Mouse (Mus musculus) kidney, postnatal 0 days (tissue): ENCODE data around the gene Cfap44. TPM values are rescaled to one million over a fixed set of nuclear protein-coding genes. Genes with fewer than 3 reads are reported as not detected.

Source experiments
- ATAC-seq: fragments of 200-750 bp; cut with Nextera tagmentation; replicated peaks from 2 replicates; pipeline ENCODE4 v1.8.0; 2017; ENCODE audit warnings: low read depth, moderate number of reproducible peaks, moderate TSS enrichment, moderate library complexity; ENCODE audit not compliant: low FRiP score
- DNase-seq: peaks from one replicate; pipeline ENCODE4 v3.0.0-alpha.2; 2016; ENCODE audit warnings: low spot score
- H3K27ac ChIP-seq: fragments of 300-500 bp; sonication (generic); 2 replicates; pipeline ENCODE4 v1.5.1; 2014; ENCODE audit warnings: mild to moderate bottlenecking
- H3K27me3 ChIP-seq: fragments of 300-500 bp; sonication (generic); 2 replicates; pipeline ENCODE4 v1.6.1; 2014; ENCODE audit warnings: low read length, mixed read lengths; ENCODE audit not compliant: insufficient read depth
- H3K36me3 ChIP-seq: fragments of 300-500 bp; sonication (generic); 2 replicates; pipeline ENCODE4 v1.6.1; 2014; ENCODE audit warnings: low read length, mixed read lengths; ENCODE audit not compliant: insufficient read depth
- H3K4me1 ChIP-seq: fragments of 300-500 bp; sonication (generic); replicated peaks from 2 replicates; pipeline ENCODE4 v1.6.1; 2014; ENCODE audit warnings: antibody characterized with exemption, low read length, mixed read lengths; ENCODE audit not compliant: insufficient read depth
- H3K4me2 ChIP-seq: fragments of 300-500 bp; sonication (generic); 2 replicates; pipeline ENCODE4 v1.6.1; 2014; ENCODE audit warnings: mild to moderate bottlenecking, low read length, moderate library complexity, mixed read lengths
- H3K4me3 ChIP-seq: fragments of 300-500 bp; sonication (generic); replicated peaks from 2 replicates; pipeline ENCODE4 v1.5.1; 2014; ENCODE audit warnings: low read depth, low read length
- H3K9ac ChIP-seq: fragments of 300-500 bp; sonication (generic); 2 replicates; pipeline ENCODE4 v1.6.1; 2014; ENCODE audit warnings: low read depth, low read length
- H3K9me3 ChIP-seq: fragments of 300-500 bp; sonication (generic); replicated peaks from 2 replicates; pipeline ENCODE4 v1.6.1; 2016; ENCODE audit warnings: low read length, inconsistent platforms, mixed read lengths
- CTCF ChIP-seq: IDR thresholded peaks from 2 replicates; pipeline ENCODE4 v1.5.1; 2016; ENCODE audit warnings: antibody characterized with exemption, low read depth, mild to moderate bottlenecking, moderate library complexity
- WGBS: fragments of 180-500 bp; shearing (Covaris S2); extraction: QIAGEN DNeasy Blood & Tissue Kit; methylation state at CpG from one replicate; pipeline ENCODE4 v1.1.7; 2014; 5-methylcytosine and 5-hydroxymethylcytosine counted together
- polyA plus RNA-seq: library from polyadenylated mRNA; unstranded; fragments of >200 nt; fragmentation: Nextera tagmentation; extraction: Ambion mirVana; gene quantifications from 2 replicates; pipeline ENCODE4 v1.2.1, GENCODE M21; 2015

The Cfap44 gene
- polyA plus RNA-seq, 1 experiment from 2014 or later = 0.53 TPM

DNA sequence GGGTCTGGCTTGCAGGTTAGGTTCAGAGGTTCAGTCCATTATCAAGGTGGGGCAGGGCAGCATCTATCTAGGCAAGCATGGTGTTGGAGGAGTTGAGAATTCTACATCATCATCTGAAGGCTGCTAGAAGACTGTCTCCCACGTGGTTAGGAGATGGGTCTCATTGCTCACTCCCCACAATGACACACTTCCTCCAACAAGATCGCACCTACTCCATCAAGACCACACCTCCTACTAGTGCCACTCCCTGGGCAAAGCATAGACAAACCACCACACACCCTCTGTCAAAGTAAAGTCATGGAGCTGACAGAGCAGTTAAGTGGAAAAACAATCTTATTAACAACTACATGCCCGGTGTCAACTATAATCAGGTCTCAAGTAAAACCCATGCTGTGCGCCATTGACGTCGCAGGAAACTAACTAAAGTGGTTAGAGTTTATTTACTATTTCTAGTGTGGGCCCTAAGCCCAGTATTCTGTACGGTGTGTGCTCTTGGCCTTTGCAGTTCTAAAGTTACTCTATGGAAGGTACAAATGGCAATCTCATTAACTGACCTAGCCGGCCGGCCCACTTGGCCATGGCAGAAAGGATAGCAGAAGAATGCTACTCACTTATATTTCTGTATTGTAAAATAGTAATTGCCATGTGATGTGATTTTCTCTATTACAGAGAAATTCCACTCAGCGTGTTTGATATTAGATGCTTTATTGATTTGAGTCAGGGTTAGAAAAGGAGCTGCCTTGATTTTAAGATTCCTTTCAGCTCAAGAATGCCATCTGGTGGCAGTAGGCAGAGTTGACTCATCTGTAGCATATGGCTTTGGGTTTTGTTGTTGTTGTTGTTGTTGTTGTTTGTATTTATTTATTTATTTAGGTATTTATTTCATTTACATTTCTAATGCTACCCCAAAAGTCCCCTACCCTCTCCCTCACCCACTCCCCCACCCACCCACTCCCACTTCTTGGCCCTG, 32.4 kb upstream of the Cfap44 start:
- DNase-seq = peak; percentile 66
- no peak overlapping the region for H3K9ac ChIP-seq
- no peaks in the 10 kb centered on the region for H3K4me1 ChIP-seq
- H3K9me3 ChIP-seq = no peaks in the 10 kb centered on the region
- WGBS = 85% methylated on average over 10 of the region's 10 CpGs
- no peak overlapping the region for H3K27ac ChIP-seq
- H3K27me3 ChIP-seq = no peaks in the 10 kb centered on the region
- H3K4me3 ChIP-seq = no peak overlapping the region
- TF ChIP-seq CTCF = peak; percentile 82
- no peak for ATAC-seq
- peaks cover 4% of the 10 kb centered on the region; the same call in 1 of the 2 replicates for H3K36me3 ChIP-seq
- no peak overlapping the region for H3K4me2 ChIP-seq

DNA sequence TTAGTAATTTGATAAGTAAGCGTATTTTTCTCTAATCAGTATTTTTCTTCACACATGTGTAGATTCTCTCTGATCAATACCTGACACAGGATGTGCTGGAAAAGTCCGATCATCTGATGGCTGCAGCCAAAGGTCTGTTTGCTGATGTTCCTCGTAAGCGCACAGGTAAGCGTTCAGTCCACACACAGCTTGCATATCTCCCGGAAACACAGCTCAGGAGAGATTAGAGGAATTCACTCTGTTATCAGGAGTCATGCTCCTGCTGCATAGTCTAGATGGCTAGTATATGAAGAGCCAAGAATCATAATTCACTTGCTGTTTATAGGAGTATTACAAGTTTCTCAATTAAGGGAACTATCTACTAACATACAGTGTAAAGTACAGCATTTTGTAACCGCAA, 29.1 kb upstream of the Cfap44 start:
- H3K4me2 ChIP-seq = no peak overlapping the region
- WGBS = 95% methylated on average over 7 of the region's 7 CpGs
- no peaks in the 10 kb centered on the region for H3K9me3 ChIP-seq
- ATAC-seq (no peak), DNase-seq (no peak)
- no peak overlapping the region for H3K9ac ChIP-seq
- H3K4me3 ChIP-seq = no peak overlapping the region
- H3K36me3 ChIP-seq = peaks cover 8% of the 10 kb centered on the region
- H3K27ac ChIP-seq = no peak overlapping the region
- H3K4me1 ChIP-seq = no peaks in the 10 kb centered on the region
- no peak for TF ChIP-seq CTCF
- H3K27me3 ChIP-seq = no peaks in the 10 kb centered on the region

DNA sequence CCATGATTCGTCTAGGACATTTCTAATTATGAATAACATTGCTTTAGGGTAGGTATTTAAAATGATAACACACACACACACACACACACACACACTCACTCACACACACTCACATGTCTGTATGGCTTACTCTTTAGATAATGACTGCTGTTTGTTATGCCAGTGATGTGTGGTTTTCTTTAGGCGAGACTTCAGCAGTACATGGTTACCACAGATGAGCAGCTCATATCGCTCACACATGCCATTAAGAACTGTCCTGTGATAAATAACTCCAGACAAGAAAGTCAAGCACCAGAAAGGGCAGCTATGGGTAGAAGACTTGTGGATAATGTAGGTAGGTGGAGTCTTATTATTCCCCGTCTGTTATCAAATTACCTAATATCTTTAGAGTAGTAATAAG, 19.1 kb upstream of the Cfap44 start:
- H3K27me3 ChIP-seq = no peaks in the 10 kb centered on the region
- H3K4me1 ChIP-seq = no peaks in the 10 kb centered on the region
- no peak overlapping the region for H3K4me3 ChIP-seq
- no peak overlapping the region for H3K9ac ChIP-seq
- no peak for TF ChIP-seq CTCF
- WGBS = 90% methylated on average over 4 of the region's 4 CpGs
- no peaks in the 10 kb centered on the region for H3K9me3 ChIP-seq
- no peak for DNase-seq
- H3K36me3 ChIP-seq = 0 out of 2 replicates have a peak, but pooled peaks cover 11% of the 10 kb centered on the region
- no peak overlapping the region for H3K4me2 ChIP-seq
- H3K27ac ChIP-seq = no peak overlapping the region
- ATAC-seq = no peak

DNA sequence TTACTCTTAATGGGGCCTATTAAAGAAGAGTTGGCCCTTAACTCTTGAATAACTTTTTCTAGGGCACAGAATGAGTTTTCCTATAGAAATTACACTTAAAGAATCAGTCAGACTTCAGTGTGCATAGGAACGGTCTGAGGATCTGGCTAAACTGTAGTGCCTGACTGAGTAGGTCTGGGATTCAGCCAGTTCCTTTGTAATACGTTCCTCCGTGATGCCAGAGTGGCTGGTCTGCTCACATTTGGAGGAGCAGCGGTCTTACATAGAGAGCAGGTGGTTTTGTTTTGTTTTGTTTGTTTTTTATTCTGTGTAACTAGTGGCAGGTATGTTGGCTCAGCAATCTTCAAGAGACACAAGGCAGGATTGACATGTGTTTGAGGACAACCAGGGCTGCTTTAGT, 14.6 kb upstream of the Cfap44 start:
- no peak for ATAC-seq
- H3K4me2 ChIP-seq = no peak overlapping the region
- no peak overlapping the region for H3K4me3 ChIP-seq
- 74% methylated on average over 4 of the region's 4 CpGs for WGBS
- H3K9ac ChIP-seq = no peak overlapping the region
- no peak for TF ChIP-seq CTCF
- H3K27me3 ChIP-seq = no peaks in the 10 kb centered on the region
- H3K27ac ChIP-seq = no peak overlapping the region
- H3K36me3 ChIP-seq = 0 out of 2 replicates have a peak, but pooled peaks cover 7% of the 10 kb centered on the region
- H3K9me3 ChIP-seq = no peaks in the 10 kb centered on the region
- H3K4me1 ChIP-seq = no peaks in the 10 kb centered on the region
- no peak for DNase-seq

DNA sequence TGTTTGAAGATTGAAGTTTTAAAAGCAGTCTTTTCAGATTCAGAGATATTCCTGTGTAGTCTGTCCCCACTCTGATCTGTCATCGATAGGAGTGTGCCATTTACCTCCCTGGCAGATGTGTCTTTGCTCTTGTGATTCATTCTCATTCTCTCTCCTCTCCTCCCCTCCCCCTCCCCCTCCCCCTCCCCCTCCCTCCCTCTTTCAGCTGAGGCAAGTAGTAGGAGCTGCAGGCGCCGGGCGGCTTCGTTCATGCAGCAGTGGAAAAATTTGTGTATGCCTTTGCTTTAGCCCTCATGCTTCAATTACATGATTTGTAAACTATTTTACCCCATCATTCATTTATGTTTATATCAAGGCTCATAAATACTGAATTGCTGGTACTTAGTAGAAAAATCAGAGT, 13.0 kb upstream of the Cfap44 start:
- WGBS = 30% methylated on average over 5 of the region's 5 CpGs
- Histone ChIP-seq H3K4me2 (no peak overlapping the region), H3K4me3 (no peak overlapping the region), H3K27me3 (no peaks in the 10 kb centered on the region), H3K9ac (no peak overlapping the region), H3K4me1 (no peaks in the 10 kb centered on the region), H3K27ac (no peak overlapping the region), H3K36me3 (0 out of 2 replicates have a peak, but pooled peaks cover 7% of the 10 kb centered on the region), H3K9me3 (no peaks in the 10 kb centered on the region)
- no peak for TF ChIP-seq CTCF
- DNase-seq = no peak
- ATAC-seq = no peak

DNA sequence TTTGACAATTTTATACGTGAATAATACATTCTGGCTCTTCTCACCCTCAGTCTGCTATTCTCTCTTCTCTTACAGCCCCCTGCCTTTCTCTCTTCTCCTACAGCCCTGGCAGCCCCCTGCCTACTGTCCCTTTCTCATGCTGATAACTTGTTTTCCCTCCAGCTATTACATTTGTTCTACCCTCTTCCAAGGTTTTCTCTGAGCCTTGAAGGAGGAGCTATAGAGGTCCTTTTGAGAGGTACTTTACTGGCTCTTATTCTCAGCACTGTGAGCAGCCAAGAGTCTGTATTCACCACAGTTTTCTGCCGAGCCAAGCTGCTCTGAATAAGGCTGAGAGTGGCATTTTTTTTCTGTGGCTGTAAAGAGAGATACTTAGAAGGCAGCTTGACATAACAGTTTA, 11.0 kb upstream of the Cfap44 start:
- WGBS = 54% methylated on average over 2 of the region's 2 CpGs
- no peak overlapping the region for H3K27ac ChIP-seq
- H3K4me1 ChIP-seq = no peaks in the 10 kb centered on the region
- 0 out of 2 replicates have a peak, but pooled peaks cover 13% of the 10 kb centered on the region for H3K36me3 ChIP-seq
- H3K9me3 ChIP-seq = no peaks in the 10 kb centered on the region
- no peak overlapping the region for H3K4me2 ChIP-seq
- no peak for TF ChIP-seq CTCF
- no peak overlapping the region for H3K4me3 ChIP-seq
- ATAC-seq (no peak), DNase-seq (no peak)
- H3K27me3 ChIP-seq = no peaks in the 10 kb centered on the region
- H3K9ac ChIP-seq = no peak overlapping the region
